Mouse (Mus musculus): ENCODE results near the gene Btd. TPM values are rescaled to one million over a fixed set of nuclear protein-coding genes. Genes with fewer than 3 reads are reported as not detected.

Btd gene
- total and polyA plus RNA-seq, 2 experiments from 2014 or later, result 18.5 to 21.9 TPM

DNA sequence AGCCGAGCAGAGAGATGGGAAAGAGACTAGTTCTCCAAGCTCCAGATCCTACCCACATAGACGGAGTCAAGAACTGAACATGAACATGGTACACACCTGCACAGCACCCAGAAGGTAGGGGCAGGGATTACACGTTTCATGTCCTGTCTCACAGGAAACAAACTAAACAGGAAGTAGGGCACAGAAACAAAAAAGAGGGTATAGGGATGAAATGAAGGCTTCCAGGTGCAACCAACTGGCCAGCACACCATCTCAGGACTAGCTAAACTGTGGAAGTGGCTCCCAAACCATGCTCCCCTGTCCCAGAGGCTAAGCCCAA, 56.1 kb downstream of the Btd start:
- Histone ChIP-seq H3K4me1 (ENCODE audit: insufficient read depth, low read length) (no peaks in the 10 kb centered on the region), H3K9me3 (ENCODE audit: low read length) (no peaks in the 10 kb centered on the region), H3K9ac (replicated peaks; ENCODE audit: low read length, poor library complexity, severe bottlenecking) (no peak overlapping the region), H3K4me3 (ENCODE audit: low read depth, low read length) (no peak overlapping the region), H3K4me2 (ENCODE audit: low read depth, low read length, poor library complexity, severe bottlenecking) (no peak overlapping the region), H3K27me3 (ENCODE audit: insufficient read depth, low read length) (no peaks in the 10 kb centered on the region), H3K36me3 (ENCODE audit: insufficient read depth, low read length) (peaks cover 29% of the 10 kb centered on the region), H3K27ac (ENCODE audit: low read depth, low read length) (no peak overlapping the region)
- DNase-seq (ENCODE audit: low spot score), result no peak
- no peak for ATAC-seq (ENCODE audit: low FRiP score)
- no peak for TF ChIP-seq CTCF (IDR thresholded peaks at IDR 0.05)
- 92% methylated on average over 3 of the region's 3 CpGs for WGBS

DNA sequence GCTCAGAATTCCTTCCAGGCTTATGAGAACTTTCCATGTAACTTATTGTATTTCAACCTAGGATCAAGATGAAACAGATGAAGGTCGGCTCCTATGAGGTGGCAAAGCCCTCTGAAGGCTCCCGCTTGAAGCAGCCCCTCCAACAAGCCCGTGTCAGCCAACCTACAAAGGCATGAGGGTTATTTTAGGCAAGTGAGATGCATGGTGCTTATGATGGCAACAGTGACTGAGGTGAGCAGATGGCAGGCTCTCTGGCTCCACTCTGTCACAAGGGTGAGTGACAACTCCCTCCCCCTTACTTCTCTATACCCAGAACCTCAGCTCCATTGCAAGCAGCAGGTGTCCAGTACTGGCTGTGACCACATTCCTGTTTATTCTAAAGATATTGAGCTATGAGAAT, 56.5 kb downstream of the Btd start:
- TF ChIP-seq CTCF (IDR thresholded peaks at IDR 0.05), result no peak
- Histone ChIP-seq H3K27me3 (ENCODE audit: insufficient read depth, low read length) (no peaks in the 10 kb centered on the region), H3K9me3 (ENCODE audit: low read length) (no peaks in the 10 kb centered on the region), H3K4me1 (ENCODE audit: insufficient read depth, low read length) (no peaks in the 10 kb centered on the region), H3K9ac (replicated peaks; ENCODE audit: low read length, poor library complexity, severe bottlenecking) (no peak overlapping the region), H3K27ac (ENCODE audit: low read depth, low read length) (no peak overlapping the region), H3K4me2 (ENCODE audit: low read depth, low read length, poor library complexity, severe bottlenecking) (no peak overlapping the region), H3K4me3 (ENCODE audit: low read depth, low read length) (no peak overlapping the region), H3K36me3 (ENCODE audit: insufficient read depth, low read length) (peaks cover 33% of the 10 kb centered on the region)
- WGBS, result 93% methylated on average over 3 of the region's 3 CpGs
- ATAC-seq (ENCODE audit: low FRiP score) (no peak), DNase-seq (ENCODE audit: low spot score) (no peak)

DNA sequence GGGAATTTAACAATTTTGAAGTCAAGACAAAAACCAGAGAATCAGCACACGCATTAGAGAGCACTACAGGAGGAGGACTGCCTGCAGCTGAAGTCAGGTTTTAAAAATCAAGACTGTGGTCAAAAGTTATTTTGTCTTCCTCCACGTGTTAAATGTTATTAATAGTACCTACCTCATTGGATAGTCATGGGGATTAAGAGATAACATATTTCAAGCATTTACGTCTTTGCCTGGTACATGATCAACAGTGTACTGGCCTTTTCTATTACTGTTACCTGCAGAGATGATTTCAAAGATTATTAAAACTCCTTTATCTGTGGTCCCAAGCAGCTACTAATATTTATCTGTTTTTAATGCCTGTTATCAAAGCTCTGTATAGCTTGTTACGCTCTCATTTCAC, 56.9 kb downstream of the Btd start:
- DNase-seq (ENCODE audit: low spot score), result no peak

DNA sequence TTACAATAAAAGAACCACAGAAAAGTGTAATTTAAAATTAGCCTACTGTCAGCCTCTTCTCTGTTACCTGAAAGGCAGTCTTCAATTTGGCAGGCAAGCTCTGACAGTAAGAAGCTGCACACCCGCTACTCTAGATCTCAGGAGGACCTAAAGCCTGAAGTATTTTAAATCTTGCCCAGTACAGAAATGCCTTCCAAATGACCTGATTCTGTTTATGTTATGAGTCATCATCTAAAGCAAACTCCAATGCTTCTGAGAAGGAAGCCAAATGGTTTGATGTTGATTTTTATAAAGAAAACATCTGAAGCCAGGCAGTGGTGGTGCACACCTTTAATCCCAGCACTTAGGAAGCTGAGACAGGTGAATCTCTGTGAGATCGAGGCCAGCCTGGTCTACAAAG, 59.5 kb downstream of the Btd start:
- ATAC-seq (ENCODE audit: low FRiP score) (no peak), DNase-seq (ENCODE audit: low spot score) (no peak)
- H3K9ac ChIP-seq (replicated peaks; ENCODE audit: low read length, poor library complexity, severe bottlenecking), result no peak overlapping the region
- no peak for TF ChIP-seq CTCF (IDR thresholded peaks at IDR 0.05)
- H3K27ac ChIP-seq (ENCODE audit: low read depth, low read length), result no peak overlapping the region
- H3K9me3 ChIP-seq (ENCODE audit: low read length), result no peaks in the 10 kb centered on the region
- no peak overlapping the region for H3K4me3 ChIP-seq (ENCODE audit: low read depth, low read length)
- H3K4me2 ChIP-seq (ENCODE audit: low read depth, low read length, poor library complexity, severe bottlenecking), result no peak overlapping the region
- peaks cover 52% of the 10 kb centered on the region for H3K36me3 ChIP-seq (ENCODE audit: insufficient read depth, low read length)
- H3K27me3 ChIP-seq (ENCODE audit: insufficient read depth, low read length), result no peaks in the 10 kb centered on the region
- no peaks in the 10 kb centered on the region for H3K4me1 ChIP-seq (ENCODE audit: insufficient read depth, low read length)
- WGBS, result 94% methylated on average over 2 of the region's 2 CpGs

More for the DNA sequence above, 56.9 kb downstream of the Btd start:
- Histone ChIP-seq H3K27ac (ENCODE audit: low read depth, low read length) (no peak overlapping the region), H3K36me3 (ENCODE audit: insufficient read depth, low read length) (peaks cover 37% of the 10 kb centered on the region), H3K4me1 (ENCODE audit: insufficient read depth, low read length) (no peaks in the 10 kb centered on the region), H3K9ac (replicated peaks; ENCODE audit: low read length, poor library complexity, severe bottlenecking) (no peak overlapping the region), H3K9me3 (ENCODE audit: low read length) (no peaks in the 10 kb centered on the region), H3K27me3 (ENCODE audit: insufficient read depth, low read length) (no peaks in the 10 kb centered on the region), H3K4me3 (ENCODE audit: low read depth, low read length) (no peak overlapping the region), H3K4me2 (ENCODE audit: low read depth, low read length, poor library complexity, severe bottlenecking) (no peak overlapping the region)
- 91% methylated on average over 4 of the region's 4 CpGs for WGBS
- ATAC-seq (ENCODE audit: low FRiP score), result no peak
- no peak for TF ChIP-seq CTCF (IDR thresholded peaks at IDR 0.05)

DNA sequence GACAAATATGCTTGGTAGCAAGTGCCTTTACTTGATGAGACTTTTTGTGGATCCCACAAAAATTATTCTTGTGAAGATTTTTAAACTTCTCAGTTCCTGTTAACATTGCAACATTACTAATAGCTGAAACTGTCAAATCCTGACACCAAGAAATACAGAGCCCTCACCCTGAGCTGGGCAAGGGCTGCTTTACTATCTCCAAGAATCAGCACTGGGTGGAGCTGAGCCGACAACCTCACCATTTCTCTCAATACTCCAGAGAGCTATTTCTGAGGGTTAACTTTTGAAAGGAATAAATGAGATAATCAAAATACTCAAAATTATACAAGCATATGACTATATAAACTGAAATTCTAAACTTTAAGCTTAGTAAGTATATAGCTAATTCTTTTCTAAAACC, 68.5 kb downstream of the Btd start:
- H3K9me3 ChIP-seq (ENCODE audit: low read length), result no peaks in the 10 kb centered on the region
- H3K4me2 ChIP-seq (ENCODE audit: low read depth, low read length, poor library complexity, severe bottlenecking), result no peak overlapping the region
- H3K27ac ChIP-seq (ENCODE audit: low read depth, low read length), result no peak overlapping the region
- ATAC-seq (ENCODE audit: low FRiP score), result no peak
- no peaks in the 10 kb centered on the region for H3K4me1 ChIP-seq (ENCODE audit: insufficient read depth, low read length)
- peaks cover 48% of the 10 kb centered on the region for H3K36me3 ChIP-seq (ENCODE audit: insufficient read depth, low read length)
- DNase-seq (ENCODE audit: low spot score), result no peak
- no peak overlapping the region for H3K9ac ChIP-seq (replicated peaks; ENCODE audit: low read length, poor library complexity, severe bottlenecking)
- no peak overlapping the region for H3K4me3 ChIP-seq (ENCODE audit: low read depth, low read length)
- TF ChIP-seq CTCF (IDR thresholded peaks at IDR 0.05), result no peak
- WGBS, result 92% methylated on average over 1 of the region's 1 CpGs
- no peaks in the 10 kb centered on the region for H3K27me3 ChIP-seq (ENCODE audit: insufficient read depth, low read length)

DNA sequence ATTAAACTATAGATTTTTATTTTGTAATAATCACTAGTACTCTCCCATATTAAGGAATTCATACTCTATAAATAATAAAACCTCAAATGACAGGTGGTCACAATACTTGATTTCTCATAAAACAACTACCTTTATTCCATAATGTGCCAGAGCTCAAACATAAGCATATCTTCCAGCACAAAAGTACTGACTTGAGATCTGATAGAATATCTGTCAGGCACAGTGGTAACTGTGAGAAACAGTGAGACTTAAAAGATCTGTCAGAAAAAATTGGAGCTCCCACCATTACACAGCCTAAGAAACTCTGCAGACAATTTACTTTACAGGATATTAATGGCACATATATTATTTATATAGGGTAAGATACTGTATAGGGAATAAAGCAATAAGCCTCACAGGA, 74.8 kb downstream of the Btd start:
- Histone ChIP-seq H3K9me3 (ENCODE audit: low read length) (no peaks in the 10 kb centered on the region), H3K9ac (replicated peaks; ENCODE audit: low read length, poor library complexity, severe bottlenecking) (no peak overlapping the region), H3K4me1 (ENCODE audit: insufficient read depth, low read length) (no peaks in the 10 kb centered on the region), H3K36me3 (ENCODE audit: insufficient read depth, low read length) (peaks cover 50% of the 10 kb centered on the region), H3K27me3 (ENCODE audit: insufficient read depth, low read length) (no peaks in the 10 kb centered on the region), H3K4me2 (ENCODE audit: low read depth, low read length, poor library complexity, severe bottlenecking) (no peak overlapping the region), H3K4me3 (ENCODE audit: low read depth, low read length) (no peak overlapping the region), H3K27ac (ENCODE audit: low read depth, low read length) (no peak overlapping the region)
- ATAC-seq (ENCODE audit: low FRiP score), result no peak
- no peak for TF ChIP-seq CTCF (IDR thresholded peaks at IDR 0.05)
- DNase-seq (ENCODE audit: low spot score), result no peak

DNA sequence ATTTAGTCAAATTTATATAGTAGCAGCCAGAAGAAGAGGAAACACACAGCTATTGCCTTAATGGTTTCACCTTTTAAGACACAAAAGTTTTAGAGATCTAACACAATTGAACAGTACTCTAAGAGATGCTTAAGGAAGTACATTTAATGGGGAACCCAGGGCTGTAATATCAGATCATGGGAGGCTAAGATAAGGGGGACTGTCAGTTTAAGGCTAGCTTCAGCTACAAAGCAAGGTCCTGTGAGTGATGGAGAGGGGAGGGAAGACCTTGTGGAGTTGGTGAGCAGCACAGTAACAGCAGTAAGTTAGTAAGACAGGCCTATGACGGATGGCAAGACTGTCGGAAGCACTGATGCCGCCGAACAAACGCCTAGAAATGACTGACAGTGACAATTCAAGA, 76.5 kb downstream of the Btd start:
- no peak for DNase-seq (ENCODE audit: low spot score)
- Histone ChIP-seq H3K4me1 (ENCODE audit: insufficient read depth, low read length) (no peaks in the 10 kb centered on the region), H3K27ac (ENCODE audit: low read depth, low read length) (no peak overlapping the region), H3K27me3 (ENCODE audit: insufficient read depth, low read length) (no peaks in the 10 kb centered on the region), H3K4me2 (ENCODE audit: low read depth, low read length, poor library complexity, severe bottlenecking) (no peak overlapping the region), H3K36me3 (ENCODE audit: insufficient read depth, low read length) (peaks cover 47% of the 10 kb centered on the region), H3K9me3 (ENCODE audit: low read length) (no peaks in the 10 kb centered on the region), H3K4me3 (ENCODE audit: low read depth, low read length) (no peak overlapping the region), H3K9ac (replicated peaks; ENCODE audit: low read length, poor library complexity, severe bottlenecking) (no peak overlapping the region)
- 97% methylated on average over 5 of the region's 5 CpGs for WGBS
- TF ChIP-seq CTCF (IDR thresholded peaks at IDR 0.05), result no peak
- ATAC-seq (ENCODE audit: low FRiP score), result no peak

Other genes with a start within 250 kb of the Btd start
- 61.7 and 76.5 TPM in 2 replicates for gene Sh3bp5, start 204.9 kb upstream of the Btd start, total RNA-seq (2014; rRNA removed)
- gene Sh3bp5, start 204.9 kb upstream of the Btd start, polyA plus RNA-seq (2015; fragmentation: Nextera tagmentation; extraction: Ambion mirVana), result 141 and 165 TPM in 2 replicates
- gene Eaf1, start 146.6 kb upstream of the Btd start, total RNA-seq (2014; rRNA removed), result 7.9 and 22.4 TPM in 2 replicates
- 3.8 and 4.0 TPM in 2 replicates for gene Eaf1, start 146.6 kb upstream of the Btd start, polyA plus RNA-seq (2015; fragmentation: Nextera tagmentation; extraction: Ambion mirVana)
- 19.7 and 20.1 TPM in 2 replicates for gene Mettl6, start 146.0 kb upstream of the Btd start, total RNA-seq (2014; rRNA removed)
- 32.5 and 35.3 TPM in 2 replicates for gene Mettl6, start 146.0 kb upstream of the Btd start, polyA plus RNA-seq (2015; fragmentation: Nextera tagmentation; extraction: Ambion mirVana)
- gene Colq, start 49.7 kb upstream of the Btd start, total RNA-seq (2014; rRNA removed), result 0.38 TPM in 1 of 2 replicates, not detected in the other
- gene Colq, start 49.7 kb upstream of the Btd start, polyA plus RNA-seq (2015; fragmentation: Nextera tagmentation; extraction: Ambion mirVana), result 0.06 TPM in 1 of 2 replicates, not detected in the other
- not detected in 2 replicates for gene Gm49387, start 150 bp upstream of the Btd start, total RNA-seq (2014; rRNA removed)
- not detected in 2 replicates for gene Gm49387, start 150 bp upstream of the Btd start, polyA plus RNA-seq (2015; fragmentation: Nextera tagmentation; extraction: Ambion mirVana)
- 6.7 and 6.8 TPM in 2 replicates for gene Hacl1, start 258 bp downstream of the Btd start, total RNA-seq (2014; rRNA removed)
- gene Hacl1, start 258 bp downstream of the Btd start, polyA plus RNA-seq (2015; fragmentation: Nextera tagmentation; extraction: Ambion mirVana), result 8.4 and 9.4 TPM in 2 replicates
- gene Ankrd28, start 189.6 kb downstream of the Btd start, total RNA-seq (2014; rRNA removed), result 28.0 and 33.7 TPM in 2 replicates
- 6.9 and 7.3 TPM in 2 replicates for gene Ankrd28, start 189.6 kb downstream of the Btd start, polyA plus RNA-seq (2015; fragmentation: Nextera tagmentation; extraction: Ambion mirVana)